Mouse (Mus musculus): Measurements from ENCODE around the gene Ncbp1. TPM values are rescaled to one million over a fixed set of nuclear protein-coding genes. Genes with fewer than 3 reads are reported as not detected.
A peak's percentile ranks its signal among the peaks of the same experiment; 100 is the strongest.

The Ncbp1 gene
- polyA plus RNA-seq, 1 experiment, result 99.6 TPM

DNA sequence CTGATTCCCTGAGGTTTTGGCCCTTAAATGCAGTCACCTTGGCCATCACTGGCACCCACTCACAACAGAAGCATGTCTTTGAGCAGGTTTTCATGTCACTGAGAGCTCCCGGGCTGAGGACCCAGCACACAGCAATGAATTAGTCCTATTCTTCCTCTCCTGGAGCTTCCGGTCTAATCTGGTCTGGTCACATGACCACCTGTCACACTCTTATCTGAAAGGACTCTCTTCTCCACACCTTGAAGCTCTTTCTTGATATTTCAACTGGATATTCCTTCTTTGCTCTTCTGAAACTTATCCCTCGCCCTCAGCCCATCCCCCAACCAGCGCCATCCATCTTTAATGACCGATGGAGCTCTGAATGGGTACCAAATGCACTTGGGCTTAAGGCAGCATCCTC lies 59.7 kb downstream of the Ncbp1 start:
- TF ChIP-seq POLR2A (IDR thresholded peaks at IDR 0.05; ENCODE audit: insufficient read depth, low read length) (no peak), EP300 (IDR thresholded peaks at IDR 0.05; ENCODE audit: insufficient read depth, low read depth, low read length) (no peak), CTCF (IDR thresholded peaks at IDR 0.05; ENCODE audit: low read depth, low read length) (no peak)
- no peaks in the 10 kb centered on the region for H3K27me3 ChIP-seq (ENCODE audit: control insufficient read depth, insufficient read depth, low read length, poor library complexity, severe bottlenecking)
- H3K9ac ChIP-seq (ENCODE audit: low read depth, poor library complexity, severe bottlenecking), result no peak overlapping the region
- no peaks in the 10 kb centered on the region for H3K36me3 ChIP-seq (ENCODE audit: control insufficient read depth, insufficient read depth, low read length, poor library complexity, severe bottlenecking)
- H3K4me1 ChIP-seq (ENCODE audit: control insufficient read depth, insufficient read depth, low read length), result no peaks in the 10 kb centered on the region
- no peak overlapping the region for H3K4me3 ChIP-seq (ENCODE audit: low read depth, low read length)
- H3K9me3 ChIP-seq (replicated peaks; ENCODE audit: control insufficient read depth, insufficient read depth, low read length, poor library complexity, severe bottlenecking), result no peaks in the 10 kb centered on the region
- H3K27ac ChIP-seq (ENCODE audit: insufficient read depth, low read length), result no peak overlapping the region

DNA sequence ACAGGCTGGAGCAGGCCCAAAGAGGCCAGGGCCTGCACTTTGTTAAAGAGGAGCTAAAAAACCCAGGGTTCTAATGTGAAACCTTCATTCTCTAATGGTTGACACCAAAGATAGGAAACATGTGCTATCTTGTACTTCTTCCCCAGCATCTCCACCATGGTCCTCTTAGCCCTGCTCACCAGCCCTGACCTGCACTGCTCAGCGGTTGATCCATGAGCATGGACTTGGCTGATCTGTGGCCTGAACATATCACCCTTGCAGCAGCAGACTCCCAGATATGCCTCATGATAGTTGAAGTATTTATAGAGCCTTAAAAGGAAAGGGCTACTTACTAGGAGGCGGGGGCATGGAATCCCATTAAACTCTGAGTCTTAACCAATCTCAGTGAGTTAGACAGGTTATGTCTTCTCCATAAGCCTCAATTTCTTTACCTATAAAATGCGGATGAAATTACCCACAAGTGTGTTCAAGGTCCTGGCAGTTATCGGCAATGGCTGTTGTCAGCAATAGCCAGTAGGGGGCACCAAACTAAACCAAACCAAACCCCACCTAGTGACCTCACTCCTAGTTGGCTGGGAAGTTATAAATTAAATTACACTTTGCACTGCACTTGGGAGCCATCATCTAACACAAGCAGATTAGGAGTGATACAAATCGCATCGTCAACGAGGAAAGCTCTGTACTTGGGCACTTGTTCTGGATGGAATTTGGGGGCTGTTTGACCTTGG lies 63.6 kb downstream of the Ncbp1 start:
- Histone ChIP-seq H3K4me1 (ENCODE audit: control insufficient read depth, insufficient read depth, low read length) (no peaks in the 10 kb centered on the region), H3K9ac (ENCODE audit: low read depth, poor library complexity, severe bottlenecking) (no peak overlapping the region), H3K9me3 (replicated peaks; ENCODE audit: control insufficient read depth, insufficient read depth, low read length, poor library complexity, severe bottlenecking) (no peaks in the 10 kb centered on the region), H3K27ac (ENCODE audit: insufficient read depth, low read length) (no peak overlapping the region), H3K27me3 (ENCODE audit: control insufficient read depth, insufficient read depth, low read length, poor library complexity, severe bottlenecking) (no peaks in the 10 kb centered on the region), H3K36me3 (ENCODE audit: control insufficient read depth, insufficient read depth, low read length, poor library complexity, severe bottlenecking) (no peaks in the 10 kb centered on the region), H3K4me3 (ENCODE audit: low read depth, low read length) (no peak overlapping the region)
- TF ChIP-seq POLR2A (IDR thresholded peaks at IDR 0.05; ENCODE audit: insufficient read depth, low read length), result no peak
- peak; percentile 41 for TF ChIP-seq CTCF (IDR thresholded peaks at IDR 0.05; ENCODE audit: low read depth, low read length)

DNA sequence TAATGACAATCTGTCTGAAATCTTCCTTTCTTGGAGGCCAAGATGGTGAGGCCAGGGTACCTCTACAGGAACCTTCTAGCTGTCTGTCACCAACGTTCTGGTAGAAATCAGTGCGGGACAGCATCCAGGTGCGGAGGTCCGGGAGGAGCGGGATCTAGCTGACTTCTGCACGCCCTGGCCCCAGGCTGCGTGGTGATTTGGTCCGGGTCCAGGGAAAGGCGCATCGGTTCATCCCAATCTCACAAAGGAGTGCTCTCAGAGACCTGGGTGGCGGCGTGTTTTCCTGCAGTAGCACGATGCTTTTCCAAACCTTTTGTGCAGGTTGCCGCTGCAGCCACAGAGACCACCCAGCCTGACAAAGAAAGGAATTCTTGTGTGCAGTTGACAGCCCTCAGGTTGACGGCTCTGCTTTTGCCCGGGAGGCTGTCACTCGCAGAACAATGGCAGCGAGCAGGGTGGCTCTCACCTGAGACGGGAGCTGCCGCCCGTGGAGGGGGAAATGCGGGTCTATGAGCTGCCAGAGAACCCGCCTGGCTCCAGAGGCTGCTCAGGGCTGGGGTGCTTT lies 64.2 kb downstream of the Ncbp1 start:
- no peaks in the 10 kb centered on the region for H3K9me3 ChIP-seq (replicated peaks; ENCODE audit: control insufficient read depth, insufficient read depth, low read length, poor library complexity, severe bottlenecking)
- TF ChIP-seq CTCF (IDR thresholded peaks at IDR 0.05; ENCODE audit: low read depth, low read length) (no peak), EP300 (IDR thresholded peaks at IDR 0.05; ENCODE audit: insufficient read depth, low read depth, low read length) (0 out of 2 replicates have a peak, but pooled peaks have one; percentile 28)
- H3K4me1 ChIP-seq (ENCODE audit: control insufficient read depth, insufficient read depth, low read length), result no peaks in the 10 kb centered on the region
- peak overlapping the region; percentile 8 for H3K4me3 ChIP-seq (ENCODE audit: low read depth, low read length)
- H3K36me3 ChIP-seq (ENCODE audit: control insufficient read depth, insufficient read depth, low read length, poor library complexity, severe bottlenecking), result no peaks in the 10 kb centered on the region
- no peak overlapping the region for H3K27ac ChIP-seq (ENCODE audit: insufficient read depth, low read length)
- no peaks in the 10 kb centered on the region for H3K27me3 ChIP-seq (ENCODE audit: control insufficient read depth, insufficient read depth, low read length, poor library complexity, severe bottlenecking)
- no peak overlapping the region for H3K9ac ChIP-seq (ENCODE audit: low read depth, poor library complexity, severe bottlenecking)

DNA sequence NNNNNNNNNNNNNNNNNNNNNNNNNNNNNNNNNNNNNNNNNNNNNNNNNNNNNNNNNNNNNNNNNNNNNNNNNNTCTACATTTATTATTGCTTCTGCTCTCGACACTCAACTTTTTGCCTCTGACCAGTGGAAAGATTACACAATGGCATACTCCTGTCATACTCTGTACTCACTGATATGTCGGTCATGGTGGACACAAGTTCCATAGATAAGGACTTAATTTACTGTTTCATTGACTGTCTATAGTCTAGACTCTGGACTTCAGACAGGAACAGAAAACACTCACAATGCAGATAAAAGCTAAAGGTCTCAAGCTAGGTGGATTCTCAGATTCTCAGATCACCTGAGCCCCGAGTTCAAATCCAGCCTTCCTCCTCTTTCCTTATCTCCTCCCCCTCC lies 82.7 kb downstream of the Ncbp1 start:
- Histone ChIP-seq H3K27me3 (ENCODE audit: control insufficient read depth, insufficient read depth, low read length, poor library complexity, severe bottlenecking) (no peaks in the 10 kb centered on the region), H3K27ac (ENCODE audit: insufficient read depth, low read length) (no peak overlapping the region), H3K4me3 (ENCODE audit: low read depth, low read length) (no peak overlapping the region), H3K9ac (ENCODE audit: low read depth, poor library complexity, severe bottlenecking) (no peak overlapping the region), H3K4me1 (ENCODE audit: control insufficient read depth, insufficient read depth, low read length) (no peaks in the 10 kb centered on the region), H3K36me3 (ENCODE audit: control insufficient read depth, insufficient read depth, low read length, poor library complexity, severe bottlenecking) (no peaks in the 10 kb centered on the region), H3K9me3 (replicated peaks; ENCODE audit: control insufficient read depth, insufficient read depth, low read length, poor library complexity, severe bottlenecking) (no peaks in the 10 kb centered on the region)
- TF ChIP-seq EP300 (IDR thresholded peaks at IDR 0.05; ENCODE audit: insufficient read depth, low read depth, low read length) (no peak), POLR2A (IDR thresholded peaks at IDR 0.05; ENCODE audit: insufficient read depth, low read length) (no peak), CTCF (IDR thresholded peaks at IDR 0.05; ENCODE audit: low read depth, low read length) (no peak)

Other genes starting within 250 kb of the Ncbp1 start
- 0.21 TPM in 1 of 2 replicates, not detected in the other for gene Ccdc180, start 248.3 kb upstream of the Ncbp1 start, polyA plus RNA-seq (2011; ENCODE audit: insufficient read depth, insufficient read length, low read depth, missing spikeins)
- 9.4 and 10.0 TPM in 2 replicates for gene Tdrd7, start 173.3 kb upstream of the Ncbp1 start, polyA plus RNA-seq (2011; ENCODE audit: insufficient read depth, insufficient read length, low read depth, missing spikeins)
- 0.72 TPM in 1 of 2 replicates, not detected in the other for gene Tmod1, start 99.7 kb upstream of the Ncbp1 start, polyA plus RNA-seq (2011; ENCODE audit: insufficient read depth, insufficient read length, low read depth, missing spikeins)
- gene Tstd2, start 81 bp downstream of the Ncbp1 start, polyA plus RNA-seq (2011; ENCODE audit: insufficient read depth, insufficient read length, low read depth, missing spikeins), result 39.5 and 47.3 TPM in 2 replicates
- 20.1 and 21.3 TPM in 2 replicates for gene Xpa, start 57.7 kb downstream of the Ncbp1 start, polyA plus RNA-seq (2011; ENCODE audit: insufficient read depth, insufficient read length, low read depth, missing spikeins)
- gene Foxe1, start 205.0 kb downstream of the Ncbp1 start, polyA plus RNA-seq (2011; ENCODE audit: insufficient read depth, insufficient read length, low read depth, missing spikeins), result 0.55 and 0.78 TPM in 2 replicates